Mouse (Mus musculus) thymus, postnatal 10 days (tissue): ENCODE measurements at regions not wholly inside any gene's neighbourhood (a gene's known extent, or its start where the extent isn't known, plus 50 kb on each side); places are given as distances from the start of the nearest gene placed in this dataset.

Source experiments
- DNase-seq, 2 experiments: peaks; one replicate each; pipeline ENCODE4 v3.0.0; 2021; ENCODE audit warnings: low spot score in 2 of 2

DNA sequence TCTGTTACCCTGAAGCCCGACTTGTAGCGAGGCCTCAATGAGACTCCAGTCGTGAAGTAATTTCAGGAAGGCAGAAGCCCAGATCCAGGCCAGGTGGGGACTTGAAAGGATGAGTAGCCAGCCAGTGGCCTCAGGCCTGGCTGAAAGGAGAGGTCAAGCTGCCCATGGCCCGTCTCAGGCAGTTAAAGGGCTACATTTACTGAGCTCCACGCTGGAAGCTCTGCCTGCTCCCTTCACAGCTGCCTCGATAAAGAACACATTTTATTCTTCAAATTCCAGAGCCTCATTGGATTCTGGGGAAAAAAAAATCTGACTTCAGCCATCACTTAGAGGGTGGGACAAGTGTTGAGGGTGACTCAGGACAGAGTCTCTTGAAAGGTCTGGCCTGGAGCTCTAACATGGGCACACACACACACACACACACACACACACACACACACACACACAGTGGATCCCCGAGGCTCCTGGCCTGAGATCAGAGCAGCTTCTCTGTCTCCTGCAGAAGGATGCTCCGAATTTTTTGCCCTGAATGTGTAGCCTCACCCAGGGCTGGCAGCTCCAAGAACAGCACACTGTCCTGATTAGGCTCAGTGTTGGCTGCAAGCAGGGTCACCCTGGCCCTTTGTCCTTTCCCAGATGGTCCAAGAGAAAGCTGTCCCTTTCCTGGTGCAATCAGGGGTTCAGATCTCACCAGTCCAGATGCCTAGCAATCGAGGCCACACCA is 53.0 kb downstream of the Gadd45g start:
- DNase-seq, result no peak

DNA sequence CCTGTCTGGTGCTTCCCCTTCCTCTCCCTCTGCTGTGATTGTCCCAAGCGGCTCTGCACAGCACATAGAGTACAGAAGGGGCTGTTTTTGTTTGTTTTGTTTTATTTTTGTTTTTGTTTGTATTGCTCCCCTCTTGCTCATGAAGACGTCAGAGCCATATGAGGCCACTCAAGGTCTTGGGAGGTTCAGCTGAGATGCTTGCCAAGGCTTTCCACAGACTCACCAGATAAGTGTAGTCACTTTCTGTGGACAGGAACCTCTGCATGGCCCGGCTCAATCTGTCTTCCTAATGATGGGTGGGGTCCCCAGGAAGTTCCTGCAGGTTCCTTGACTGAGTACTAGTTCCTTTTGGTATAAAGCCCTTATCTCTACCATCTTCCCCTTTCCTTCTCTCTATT is 53.6 kb downstream of the Gadd45g start:
- no peak for DNase-seq

DNA sequence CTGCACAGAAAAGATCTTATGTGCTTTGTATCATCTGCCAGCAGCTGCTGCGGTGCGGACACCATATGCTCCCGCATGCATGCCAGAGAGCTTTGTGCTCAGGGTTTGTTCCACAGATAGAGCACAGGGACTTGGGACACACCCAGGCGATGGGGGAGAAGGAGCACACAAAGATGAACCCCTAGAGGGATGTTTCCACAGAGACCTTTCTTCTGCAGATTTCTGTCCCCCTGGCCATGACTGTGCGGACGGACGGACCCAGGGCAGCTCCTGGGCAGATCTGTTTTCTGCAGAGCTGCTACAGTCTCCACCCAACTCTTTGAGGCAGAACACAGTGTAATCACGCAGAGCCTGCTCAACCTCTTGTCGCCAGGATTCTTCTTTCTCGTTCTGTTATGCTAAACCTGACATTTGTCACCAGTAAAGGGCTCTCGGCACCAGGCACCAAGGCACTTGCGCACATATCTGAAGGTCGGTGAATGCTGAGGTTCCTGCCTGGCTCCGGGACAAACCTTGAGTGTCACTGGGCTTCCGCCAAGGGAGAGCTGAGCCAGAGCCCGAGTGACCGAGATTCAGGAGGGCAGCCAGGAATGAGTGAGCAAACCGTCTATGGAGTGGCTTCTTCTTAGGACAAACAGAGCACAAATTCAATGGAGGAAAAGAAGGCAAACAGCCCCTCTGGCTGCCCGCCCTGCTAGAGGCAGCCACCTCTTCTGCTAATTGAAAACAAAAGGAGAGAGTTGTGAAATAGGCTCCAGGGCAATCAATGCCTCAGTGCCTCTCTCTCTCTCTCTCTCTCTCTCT is 56.2 kb downstream of the Gadd45g start:
- DNase-seq, result no peak

DNA sequence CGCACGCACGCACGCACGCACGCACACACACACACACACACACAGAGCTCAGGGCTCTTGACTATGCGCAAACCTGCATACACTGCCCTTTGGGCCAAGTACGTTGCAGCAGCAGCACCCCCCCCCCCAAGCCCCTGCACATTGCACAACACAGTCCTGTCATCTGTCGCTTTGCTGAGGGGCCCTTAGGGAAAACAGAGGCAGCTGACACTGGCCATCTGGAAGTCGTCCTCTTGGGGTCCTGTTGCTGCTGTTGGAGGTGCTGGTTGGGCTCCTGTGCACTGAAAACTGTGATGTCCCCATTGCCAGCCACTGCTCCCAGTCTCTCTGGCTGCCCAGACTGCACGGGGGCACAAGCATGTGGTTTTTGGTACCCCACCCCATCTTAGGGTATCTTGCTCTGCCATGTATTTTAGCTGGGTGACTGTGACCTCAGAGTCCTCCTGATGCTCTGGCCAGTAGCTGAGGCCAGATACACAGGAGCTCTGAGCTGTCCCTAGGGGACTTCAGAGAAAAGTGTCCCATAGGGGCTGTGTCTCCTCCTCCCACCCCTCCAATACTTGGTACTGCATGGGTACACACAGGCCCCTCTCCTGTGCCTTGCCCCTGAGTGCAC is 57.0 kb downstream of the Gadd45g start:
- no peak for DNase-seq

DNA sequence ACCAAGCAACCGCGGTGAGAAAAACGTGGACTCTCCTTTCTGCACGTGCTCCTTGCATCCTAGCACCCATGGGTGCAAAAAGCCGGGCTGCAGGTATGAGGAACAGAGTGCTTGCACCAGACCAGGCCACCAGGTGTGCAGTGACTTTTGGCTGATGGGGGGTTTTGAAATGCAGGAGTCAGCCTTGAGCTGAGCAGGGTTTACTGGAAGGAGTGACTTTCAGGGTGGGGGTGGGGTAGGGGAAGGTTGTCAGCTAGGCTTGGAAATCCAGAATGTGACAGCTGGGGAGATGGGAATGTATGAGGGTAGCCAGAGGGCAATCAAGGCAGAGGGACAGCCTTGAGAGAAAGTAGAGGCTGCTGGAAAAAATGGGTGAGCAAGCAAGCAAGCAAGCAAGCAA is 58.8 kb downstream of the Gadd45g start:
- no peak for DNase-seq

DNA sequence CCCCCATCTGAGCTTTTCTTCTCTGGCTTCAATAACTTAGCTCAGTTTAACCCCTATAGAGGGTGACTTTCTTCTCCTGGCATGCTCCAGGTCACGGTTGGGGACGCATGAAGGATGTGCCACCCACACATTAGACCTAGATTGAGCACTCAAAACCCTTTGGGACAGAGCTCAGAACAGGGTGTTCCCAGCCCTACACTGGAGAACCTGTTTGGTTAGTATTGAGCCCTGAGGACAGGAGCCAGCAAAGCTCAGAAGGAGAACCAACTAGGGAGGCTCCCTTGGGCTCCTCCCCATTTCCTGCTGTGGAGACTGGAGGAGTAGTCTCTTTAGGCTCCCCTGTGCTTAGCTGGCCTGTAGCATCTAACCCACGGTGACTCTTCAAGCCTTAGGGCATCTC is 59.6 kb downstream of the Gadd45g start:
- no peak for DNase-seq

DNA sequence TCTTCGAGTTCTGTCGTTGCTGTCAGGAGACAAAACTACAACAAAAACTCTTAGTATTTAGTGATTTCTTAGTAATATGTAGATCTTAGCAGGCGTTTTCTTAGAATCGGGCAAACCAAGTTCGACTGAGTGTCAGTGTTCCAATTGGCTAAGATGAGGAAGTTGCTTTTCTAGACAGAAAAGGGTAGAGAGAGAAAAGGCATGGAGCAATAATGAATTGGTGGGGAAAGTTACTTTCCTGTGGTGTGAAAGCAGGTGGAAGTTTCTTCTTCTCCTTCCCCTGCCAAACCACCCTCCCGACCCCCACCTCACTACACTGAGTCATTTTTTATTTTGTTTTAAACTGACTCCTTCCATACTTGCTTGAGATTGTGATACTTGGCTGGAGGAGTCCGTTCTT is 62.0 kb downstream of the Gadd45g start:
- no peak for DNase-seq

DNA sequence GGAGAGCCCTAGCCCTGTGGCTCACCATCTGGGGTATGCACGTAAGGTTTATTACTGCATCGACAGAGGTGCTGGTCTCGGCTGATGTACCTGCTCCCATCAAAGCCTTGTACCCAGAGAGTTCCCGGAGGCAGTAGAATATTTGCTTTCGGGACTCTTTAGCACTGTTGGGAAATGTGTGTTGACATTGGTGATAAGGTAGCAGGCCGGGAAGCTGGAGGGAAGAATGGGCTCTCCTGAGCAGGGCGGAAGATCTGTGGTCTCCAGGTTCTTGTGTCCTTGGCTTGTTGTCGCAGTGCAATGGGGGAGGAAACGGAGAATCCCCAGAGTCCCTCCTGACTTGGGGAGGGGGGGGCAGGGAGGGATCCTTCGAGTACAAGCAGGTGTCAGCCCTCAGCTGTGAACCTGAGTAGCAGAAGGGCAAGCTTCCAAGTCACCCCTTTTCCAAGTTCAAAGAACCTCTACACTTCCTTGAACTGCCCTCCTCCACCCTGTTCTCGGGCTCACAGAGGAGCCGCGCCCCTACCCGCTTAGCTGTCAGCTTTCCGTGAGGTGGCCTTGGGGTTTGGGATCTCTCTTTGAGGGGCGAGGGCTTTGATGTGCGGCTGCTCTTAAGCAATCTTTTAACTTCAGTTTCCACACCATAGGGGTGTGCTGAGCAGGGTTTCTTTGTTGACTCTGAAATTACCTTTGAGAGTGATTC is 65.0 kb downstream of the Gadd45g start:
- peak; percentile 42 for DNase-seq

DNA sequence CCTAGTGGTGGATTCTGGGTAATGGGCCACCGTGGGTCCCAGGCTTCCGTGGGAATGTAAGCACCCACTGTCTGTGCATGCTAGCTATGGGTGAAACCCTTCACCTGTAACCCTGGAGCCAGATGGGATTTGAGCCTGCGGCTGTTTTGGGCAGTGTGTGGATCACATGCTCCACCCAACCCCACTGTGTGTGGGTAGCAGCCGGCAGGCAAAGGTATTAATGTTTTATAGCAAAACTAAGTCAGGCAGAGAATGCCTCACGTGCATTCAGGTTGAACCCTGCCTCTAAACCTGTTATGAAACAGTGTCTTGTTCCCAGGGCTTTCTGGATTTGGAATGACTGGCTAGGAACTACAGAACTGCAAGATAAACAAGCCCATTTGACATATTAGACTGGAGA is 66.0 kb downstream of the Gadd45g start:
- DNase-seq, result no peak

DNA sequence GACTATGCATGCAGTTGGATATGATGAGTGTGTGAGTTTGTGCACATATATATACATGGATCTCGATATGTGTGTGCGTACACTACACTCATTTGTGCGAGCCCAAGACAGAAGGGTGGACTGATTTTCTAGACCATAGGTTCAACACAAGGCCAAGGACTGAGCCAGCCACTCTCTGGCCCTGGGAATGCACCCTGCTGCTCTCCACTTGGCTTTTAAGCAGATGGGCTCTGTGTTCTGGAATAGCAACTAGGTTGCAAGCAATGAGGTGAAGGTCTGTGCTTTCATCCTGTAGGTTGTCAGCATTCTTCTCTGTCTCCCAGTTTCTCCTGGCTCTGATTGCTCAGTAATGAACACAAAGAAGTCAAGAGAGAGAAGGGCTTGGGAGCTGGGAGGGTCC is 66.5 kb downstream of the Gadd45g start:
- DNase-seq, result no peak

DNA sequence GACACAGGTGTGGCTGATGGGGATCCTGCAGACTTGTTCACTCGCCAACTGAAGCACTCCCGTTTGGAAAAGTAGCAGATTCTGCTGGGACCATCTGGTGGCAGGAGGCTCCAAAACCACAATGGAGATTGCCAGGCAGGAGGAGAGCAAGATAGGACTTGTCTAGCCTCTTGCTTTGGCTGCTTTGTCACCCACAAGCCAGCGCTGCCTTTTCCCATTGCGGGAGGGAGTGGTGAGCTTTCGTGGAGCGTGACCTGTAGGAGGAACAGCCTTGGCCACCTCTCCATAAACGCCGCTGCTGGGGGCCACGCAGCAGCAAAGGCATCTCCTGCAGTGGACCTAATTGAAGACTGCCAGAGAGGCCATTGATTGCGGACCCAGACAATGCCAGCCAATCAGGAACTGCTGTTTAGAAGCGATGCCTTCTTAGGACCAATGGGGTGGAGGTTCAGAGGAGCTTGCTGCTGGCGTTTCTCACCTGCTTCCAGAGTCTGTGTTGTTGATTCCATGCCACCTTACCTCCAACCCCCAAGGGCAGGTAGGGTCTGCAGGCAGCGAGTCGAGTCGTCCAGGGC is 70.3 kb downstream of the Gadd45g start:
- DNase-seq, result no peak

DNA sequence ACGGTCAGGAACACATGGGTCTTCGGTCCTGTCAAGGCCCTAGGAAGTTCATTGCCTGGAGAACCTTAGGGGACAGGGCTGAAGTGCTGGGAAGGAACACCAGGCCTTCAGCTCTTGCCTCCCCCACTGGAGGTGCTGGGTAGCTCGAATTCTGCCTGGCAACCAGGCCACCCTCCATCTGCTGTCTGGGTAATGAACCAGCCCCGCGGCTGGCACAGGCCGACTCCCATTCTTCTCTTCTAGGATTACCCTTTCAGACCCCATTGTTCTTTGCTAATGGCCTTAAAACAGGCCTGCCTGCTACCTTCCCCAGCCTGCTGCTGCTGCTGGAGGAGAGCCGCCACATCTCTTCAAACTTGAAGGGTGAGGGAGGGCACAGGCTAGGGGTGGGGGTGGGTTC is 71.2 kb downstream of the Gadd45g start:
- no peak for DNase-seq

DNA sequence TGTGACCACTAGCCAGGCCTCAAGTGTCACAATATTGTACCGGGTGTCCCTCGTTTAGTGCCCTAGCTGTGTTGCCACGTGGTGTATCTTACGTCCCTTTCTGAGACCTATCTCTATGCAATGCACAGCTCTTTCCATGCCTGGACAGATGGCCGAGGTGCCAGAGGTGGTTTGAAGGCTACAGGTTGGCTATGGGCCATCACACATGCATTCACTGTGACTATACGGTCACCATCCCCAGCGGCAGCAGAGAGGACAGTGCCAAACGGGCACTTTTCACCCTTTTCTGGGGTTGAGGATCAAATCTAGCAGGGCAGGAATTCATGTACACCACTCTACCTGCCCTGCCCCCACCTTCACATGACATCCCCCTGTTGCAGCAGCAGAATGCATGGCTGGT is 71.6 kb downstream of the Gadd45g start:
- DNase-seq, result no peak

DNA sequence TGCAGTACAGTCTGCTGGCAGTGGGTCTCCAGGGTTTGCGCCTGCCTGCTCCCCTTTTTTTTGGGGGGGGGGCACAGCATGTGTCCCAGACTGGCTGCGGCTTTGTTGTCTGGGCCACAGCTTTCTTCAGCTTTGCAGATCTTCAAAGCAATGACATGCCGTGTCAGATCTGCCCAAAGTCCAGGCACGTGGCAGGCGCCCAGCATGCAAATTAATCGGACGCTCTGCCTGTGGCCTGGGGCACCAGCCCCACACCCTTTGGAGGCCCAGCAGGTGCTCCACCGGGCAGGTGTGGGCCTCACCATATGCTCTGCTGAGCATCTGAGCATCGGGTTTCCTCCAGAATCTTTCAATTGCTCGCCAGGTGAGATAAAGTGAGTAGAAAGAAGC is 72.3 kb downstream of the Gadd45g start:
- no peak for DNase-seq

DNA sequence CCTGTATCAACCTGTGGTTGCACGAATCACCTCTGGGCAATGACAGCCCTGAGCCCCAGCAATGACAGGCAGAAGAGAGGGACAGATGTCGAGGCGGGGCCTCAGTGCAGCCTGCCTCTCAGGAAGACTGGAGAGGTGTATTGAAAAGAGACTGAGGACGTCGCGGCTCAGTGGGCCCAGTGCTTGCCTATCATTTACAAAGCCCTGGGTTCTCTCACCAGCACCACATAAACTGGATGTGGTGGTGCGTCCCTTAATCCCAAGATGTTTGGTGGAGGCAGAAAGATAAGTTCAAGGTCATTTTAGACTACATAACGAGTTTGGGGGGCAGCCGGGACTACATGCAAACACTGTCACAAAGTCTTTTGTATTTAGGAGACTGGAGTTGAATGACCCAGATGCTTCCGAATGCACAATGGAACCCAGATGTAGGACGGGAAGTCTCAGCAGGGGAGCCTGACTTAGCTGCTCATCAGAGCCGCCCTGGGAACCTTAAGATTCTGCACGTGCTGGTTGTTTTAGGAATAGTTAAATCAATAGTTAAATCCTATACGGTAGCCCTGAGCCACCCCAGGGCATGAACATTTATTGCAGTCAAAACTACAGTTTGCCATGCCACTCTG is 72.8 kb downstream of the Gadd45g start:
- DNase-seq, result no peak

DNA sequence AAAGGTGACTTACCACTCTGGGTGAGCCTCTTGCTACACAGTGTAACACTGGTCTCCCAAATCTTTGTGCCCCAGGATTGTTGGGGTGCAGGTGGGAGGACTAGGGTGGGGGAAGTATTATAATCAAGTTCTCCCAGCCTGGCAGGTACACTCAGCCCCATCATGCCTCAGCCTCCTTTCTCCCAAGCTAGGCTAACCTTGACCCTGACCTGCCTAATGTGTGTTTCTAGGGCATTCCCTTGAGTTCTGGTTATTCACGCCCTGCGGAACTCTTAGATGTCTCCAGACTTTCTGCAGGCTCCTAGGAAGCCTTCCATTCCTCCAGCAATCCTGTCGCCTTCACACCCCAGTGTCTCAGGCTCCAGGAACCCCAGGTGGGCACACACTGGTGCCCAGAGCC is 73.5 kb downstream of the Gadd45g start:
- no peak for DNase-seq

DNA sequence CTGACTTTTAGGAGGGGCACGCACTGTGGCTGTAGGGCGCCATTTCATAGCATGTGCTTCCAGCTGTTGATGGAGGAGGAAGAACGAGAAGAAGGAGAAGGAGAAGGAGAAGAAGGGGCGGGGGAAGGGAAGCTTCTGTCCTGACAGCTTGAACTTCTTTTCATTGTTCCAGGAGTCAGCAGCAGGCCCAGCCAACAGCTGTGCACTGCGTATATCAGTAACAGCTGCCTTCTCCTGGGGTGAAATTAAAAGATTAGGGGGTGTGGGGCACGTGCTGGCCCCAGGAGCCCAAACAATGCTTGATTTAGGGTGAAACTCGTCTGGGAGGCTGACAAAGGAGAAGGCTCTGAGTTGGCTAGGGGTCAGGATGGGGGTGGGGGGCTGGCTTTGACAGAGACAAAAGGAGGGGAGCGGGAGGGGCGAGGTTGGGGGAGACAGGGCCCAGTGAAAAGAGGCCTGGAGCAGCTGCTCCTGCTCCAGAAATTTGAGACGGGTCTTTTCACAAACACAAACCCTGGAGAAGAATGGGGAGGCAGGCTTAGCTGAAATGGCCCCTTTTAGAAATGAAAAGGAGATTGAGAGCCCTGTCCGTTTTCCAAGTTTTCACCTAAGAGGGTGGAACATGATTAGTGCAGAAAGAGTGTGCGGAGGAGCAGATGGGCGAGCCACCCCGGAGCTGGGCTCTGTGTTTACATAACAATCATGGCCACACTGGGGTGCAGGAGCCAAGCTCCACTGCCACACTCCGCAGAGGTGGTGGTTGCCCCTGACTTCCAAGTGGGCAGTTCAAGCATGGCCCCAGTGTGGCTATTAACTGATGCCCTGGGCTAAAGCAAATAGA is 74.3 kb downstream of the Gadd45g start:
- DNase-seq, result no peak

DNA sequence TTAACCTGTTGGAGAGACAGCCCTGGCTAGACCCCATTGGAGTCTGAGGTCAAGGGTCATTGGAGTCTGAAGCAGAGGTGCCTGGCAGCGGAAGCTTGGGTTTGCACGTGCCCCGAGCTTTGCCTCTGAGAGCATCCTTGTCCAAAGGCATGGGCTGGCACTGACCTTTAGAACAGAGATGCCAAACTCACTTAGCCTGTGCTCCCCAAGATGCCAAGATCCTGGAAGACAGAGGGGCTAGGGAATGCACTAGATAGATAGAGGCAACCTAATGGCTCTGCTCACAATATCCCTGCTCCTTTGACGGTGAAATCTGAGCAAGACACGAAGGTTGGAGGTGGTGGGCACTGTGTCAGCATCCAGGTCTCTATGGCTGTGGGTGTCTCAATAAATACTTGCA is 75.1 kb downstream of the Gadd45g start:
- no peak for DNase-seq

DNA sequence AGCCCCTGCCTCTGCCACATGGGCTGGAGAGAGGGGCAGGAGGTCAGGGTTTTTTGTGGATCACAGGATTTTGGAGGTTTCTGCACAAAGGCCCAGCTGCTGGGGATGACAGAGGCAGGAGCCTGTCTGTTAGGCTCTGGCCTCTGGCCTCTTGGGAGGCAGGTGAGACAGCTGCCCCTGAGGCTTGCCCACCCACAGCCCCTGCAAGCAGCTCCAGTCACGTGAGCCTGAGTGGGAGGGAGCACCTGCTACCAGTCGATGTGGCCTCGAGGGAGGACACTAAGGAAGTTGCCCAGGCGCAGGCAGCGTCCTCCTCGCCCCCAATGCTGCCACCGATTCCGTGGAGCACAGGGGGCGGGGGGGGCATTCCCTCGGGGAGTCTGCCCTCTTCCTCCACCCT is 80.3 kb downstream of the Gadd45g start:
- no peak for DNase-seq

DNA sequence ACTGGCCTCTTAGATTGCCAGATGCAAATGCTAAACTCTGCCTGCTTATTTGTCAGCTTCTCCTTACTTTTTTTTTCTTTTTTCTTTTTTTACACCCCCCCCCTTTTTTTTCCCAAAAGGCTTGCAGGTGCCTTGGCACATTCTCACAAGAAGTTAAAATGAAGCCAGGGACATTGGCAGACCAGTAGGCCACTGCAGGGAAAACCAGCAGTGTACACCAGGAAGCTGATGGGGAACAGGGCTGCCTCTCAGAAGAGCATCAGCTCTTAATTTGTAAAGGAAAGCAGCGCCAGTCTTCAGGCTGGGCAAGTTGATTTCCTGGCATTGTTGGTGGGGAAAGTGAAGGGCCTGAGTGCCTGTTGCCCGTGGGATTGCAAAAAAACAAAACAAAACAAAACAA is 83.3 kb downstream of the Gadd45g start:
- DNase-seq, result no peak

DNA sequence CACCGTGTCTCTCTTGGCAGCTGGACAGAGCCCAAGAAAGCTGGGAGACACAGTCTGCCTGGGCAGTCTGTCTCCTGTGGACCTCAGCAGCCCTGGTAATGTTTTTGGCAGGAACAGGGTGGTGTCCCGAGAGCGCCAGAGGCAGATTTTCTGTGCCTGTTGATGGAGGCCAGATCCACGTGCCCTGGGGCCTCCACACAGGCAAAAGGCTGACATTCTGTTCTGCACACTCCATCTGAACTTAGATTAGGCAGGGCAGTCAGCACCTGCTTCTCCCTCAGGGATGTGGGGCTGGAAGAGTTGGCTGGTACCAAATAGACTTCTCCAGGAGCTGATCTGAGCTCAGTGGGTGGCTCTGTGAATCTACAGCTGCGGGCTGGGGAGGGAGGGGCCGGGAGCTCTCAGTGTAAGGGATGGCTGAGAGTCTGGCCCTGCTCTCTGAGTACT is 83.8 kb downstream of the Gadd45g start:
- DNase-seq, result no peak
